Mouse (Mus musculus) stomach, postnatal 0 days (tissue): ENCODE data around the gene E130311K13Rik.

ENCODE experiments used
- CTCF ChIP-seq: IDR thresholded peaks from 2 replicates; pipeline ENCODE4 v1.5.1; 2016; ENCODE audit warnings: antibody characterized with exemption, low read depth, mild to moderate bottlenecking, moderate library complexity
- EP300 ChIP-seq: optimal IDR thresholded peaks from 2 replicates; pipeline ENCODE3; 2016; ENCODE audit warnings: antibody characterized with exemption

GRCm38 (mm10) chr3:63949837-63950236, 20.6 kb upstream of the E130311K13Rik start:
- TF ChIP-seq CTCF: no peak
- no peak for TF ChIP-seq EP300
